Mouse (Mus musculus) spleen, adult 2 months (tissue): Measurements from ENCODE around the gene Eif1b.

Experiments used
- CTCF ChIP-seq: fragments of 200-500 bp; IDR thresholded peaks from 2 replicates; pipeline ENCODE4 v1.5.1; 2011; ENCODE audit warnings: mild to moderate bottlenecking, inconsistent platforms; ENCODE audit not compliant: insufficient read depth, insufficient read length, insufficient replicate concordance; ENCODE audit errors: extremely low read depth
- POLR2A ChIP-seq: fragments of 200-500 bp; IDR thresholded peaks from 2 replicates; pipeline ENCODE4 v1.6.1; 2011; ENCODE audit warnings: low read depth, low read length, inconsistent platforms

DNA sequence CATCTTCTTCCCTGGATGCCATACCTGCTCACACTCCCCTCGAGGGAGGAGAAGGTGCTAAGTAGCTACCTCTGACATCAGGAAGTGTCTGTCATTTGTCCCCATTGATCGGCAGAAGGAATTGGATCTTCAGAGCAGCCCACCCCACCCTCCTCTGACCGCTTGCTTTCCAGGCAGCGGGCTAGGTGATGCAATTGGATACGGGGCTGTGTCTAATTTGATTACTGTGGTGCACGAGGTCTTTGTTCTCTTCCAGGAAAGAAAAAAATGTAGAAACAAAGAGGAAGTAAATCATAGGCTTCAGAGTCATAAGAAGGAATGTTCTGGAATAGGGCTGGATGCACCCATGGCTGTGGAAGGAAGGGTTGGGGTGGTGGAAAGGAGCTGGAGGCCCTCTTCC, 50.2 kb downstream of the Eif1b start:
- TF ChIP-seq CTCF (no peak), POLR2A (no peak)
